Mouse (Mus musculus): ENCODE data around the gene Atg2a.

- TF ChIP-seq CTCF (IDR thresholded peaks at IDR 0.05; ENCODE audit: borderline replicate concordance, insufficient read depth, low read length) (no peak), POLR2A (IDR thresholded peaks at IDR 0.05; ENCODE audit: low read depth, low read length) (no peak)
These were observed 11.1 kb upstream of the Atg2a start for GRCm38 (mm10) chr19:6230411-6230810.
